Mouse (Mus musculus) telencephalon, adult 2 months (tissue): Measurements from ENCODE around the gene Tbccd1.
"Not testable (repeated sequence)": the region's sequence is repeated elsewhere in the genome, so short reads cannot be mapped to it uniquely, and the experiment has no call there.

Source experiments
- DNase-seq: peaks from one replicate; pipeline ENCODE4 v3.0.0-alpha.2; 2011; ENCODE audit warnings: low read depth, low spot score

Tbccd1 gene

DNA sequence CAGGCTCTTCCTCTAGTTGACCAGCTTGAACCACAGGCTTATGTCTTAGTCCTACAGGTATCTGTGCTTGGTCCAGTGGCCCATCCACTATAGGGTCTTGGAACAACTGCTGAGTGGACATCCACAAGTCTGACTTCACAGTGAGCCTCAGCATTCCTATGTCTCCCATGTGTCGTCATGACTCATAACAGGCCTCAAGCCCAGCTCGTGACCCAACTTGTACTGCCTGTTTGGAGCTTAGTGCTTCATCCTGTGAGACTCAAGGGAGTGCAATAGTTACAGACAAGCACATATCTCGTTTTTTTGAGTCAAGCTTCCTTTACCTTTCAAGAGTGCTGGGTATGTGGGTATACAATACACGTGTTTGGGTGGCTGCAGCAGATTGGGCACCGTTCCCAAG is 74.8 kb downstream of the Tbccd1 start:
- no peak for DNase-seq

- no peak for DNase-seq
These were observed 78.1 kb downstream of the Tbccd1 start for GRCm38 (mm10) chr16:22779228-22779835.

DNA sequence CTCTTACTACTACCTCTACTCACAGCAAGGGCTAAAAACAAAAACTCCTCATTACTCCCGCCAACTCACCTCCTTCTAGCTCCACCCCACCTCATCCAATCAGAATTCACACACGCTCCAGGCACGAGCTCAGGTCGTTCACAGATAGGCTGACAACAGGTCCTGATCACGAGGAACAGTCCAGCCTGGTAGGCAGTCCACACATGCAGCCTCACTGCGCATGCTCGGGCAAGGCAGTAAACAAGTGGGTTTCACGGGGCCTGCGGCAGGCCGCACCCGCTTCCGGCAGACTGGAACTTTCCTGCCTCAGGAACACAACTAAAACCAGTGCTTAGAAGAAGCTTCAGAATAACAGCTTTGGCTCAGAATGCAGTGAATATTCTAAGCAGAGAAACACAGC is 79.2 kb downstream of the Tbccd1 start:
- not testable (repeated sequence) for DNase-seq

GRCm38 (mm10) chr16:22775471-22775985 is 81.9 kb downstream of the Tbccd1 start:
- no peak for DNase-seq

DNA sequence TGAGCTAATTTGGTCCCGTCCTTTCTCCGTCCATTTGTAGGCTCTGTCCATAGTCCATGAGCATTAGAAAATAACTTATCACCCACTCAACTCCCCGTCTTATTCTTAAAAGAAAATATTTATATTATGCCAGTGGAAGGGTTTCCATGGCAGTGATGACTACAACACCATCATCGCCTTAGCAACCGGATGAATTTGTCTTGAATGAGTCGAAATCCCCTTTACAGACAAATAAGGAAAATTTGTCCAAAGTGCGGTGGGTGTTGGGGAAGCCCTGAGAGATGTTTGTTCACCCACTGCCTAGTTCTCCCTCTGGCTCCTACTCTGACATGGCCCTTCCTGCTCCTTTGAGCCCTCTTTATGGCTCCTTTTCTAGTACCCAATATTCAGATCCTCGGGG is 88.8 kb downstream of the Tbccd1 start:
- DNase-seq, result no peak

DNA sequence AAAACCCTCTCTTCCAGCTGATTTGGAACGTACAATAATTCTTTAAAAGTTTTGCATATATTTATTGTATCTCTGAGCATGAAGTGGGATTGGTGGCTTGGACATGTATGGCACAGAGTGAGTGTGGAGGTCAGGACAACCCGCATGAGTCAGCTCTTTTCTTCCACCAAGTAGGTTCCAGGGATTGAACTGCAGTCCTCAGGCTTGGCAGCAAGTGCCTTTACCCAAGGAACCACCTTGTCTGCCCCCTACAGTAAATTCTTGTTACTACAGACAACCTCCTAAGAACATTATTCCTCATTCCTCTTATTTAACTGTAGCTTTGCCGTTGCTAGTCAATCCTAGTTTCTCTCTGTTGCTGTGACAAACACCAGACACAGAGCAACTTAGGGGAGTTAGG is 90.1 kb downstream of the Tbccd1 start:
- DNase-seq, result no peak

DNA sequence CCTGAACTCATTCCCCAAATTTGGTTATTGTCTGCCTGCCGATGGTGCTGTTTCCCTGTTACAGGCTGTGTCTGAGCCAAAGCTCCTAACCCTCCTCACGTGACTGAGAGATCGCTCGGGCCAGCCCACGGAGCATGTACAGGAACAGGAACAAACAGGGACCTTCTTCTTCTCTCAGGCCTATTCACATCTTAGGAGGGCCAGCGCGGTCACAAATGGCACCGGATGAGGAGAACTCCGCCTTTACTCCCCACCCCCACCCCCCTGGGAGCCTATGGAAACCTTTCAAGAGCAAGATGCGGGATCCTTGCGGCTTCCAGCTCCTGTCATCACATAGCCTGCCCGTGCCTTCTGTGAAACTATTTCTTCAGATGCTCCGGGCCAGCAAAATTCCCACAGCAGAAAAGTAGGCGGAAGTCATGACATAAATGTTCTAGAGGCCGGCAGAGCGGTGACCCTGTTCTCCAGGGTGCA is 90.7 kb downstream of the Tbccd1 start:
- no peak for DNase-seq

DNA sequence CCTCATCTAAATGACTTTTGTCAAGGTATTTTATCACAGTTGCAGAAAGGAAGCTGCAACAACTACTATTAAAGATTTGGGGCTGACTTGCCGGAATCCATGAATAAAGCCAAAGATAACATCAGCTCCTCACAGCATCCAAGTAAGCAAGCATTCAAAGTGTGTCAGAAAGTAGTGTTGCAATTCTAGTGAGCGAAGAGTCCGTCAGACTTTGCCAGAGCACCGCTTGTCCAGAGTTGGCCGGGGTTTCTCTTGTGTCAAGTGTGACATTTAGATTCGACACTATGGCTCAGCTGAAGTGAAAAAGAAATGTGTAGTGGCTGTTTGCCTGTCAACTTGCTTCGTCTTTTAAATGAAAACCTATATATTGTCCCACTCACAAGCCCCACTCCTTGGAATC is 91.9 kb downstream of the Tbccd1 start:
- no peak for DNase-seq
